Mouse (Mus musculus): Measurements from ENCODE around the gene Tkt. TPM values are rescaled to one million over a fixed set of nuclear protein-coding genes. Genes with fewer than 3 reads are reported as not detected.

The Tkt gene
- total RNA-seq (2014; rRNA removed; ENCODE audit: low replicate concordance) (88.9 and 108 TPM in 2 replicates), polyA plus RNA-seq (2015; fragmentation: Nextera tagmentation; extraction: Ambion mirVana) (36.4 and 37.8 TPM in 2 replicates)

GRCm38 (mm10) chr14:30548131-30548720 lies at the start of gene Tkt:
TSS of gene Tkt (plus strand) at chr14:30548359.
- Histone ChIP-seq H3K9me3 (replicated peaks; ENCODE audit: control insufficient read depth, low read length) (no peaks in the 10 kb centered on the region), H3K4me3 (ENCODE audit: low read depth, low read length) (peak within 1 kb of the TSS; percentile 80), H3K27me3 (ENCODE audit: control insufficient read depth, insufficient read depth, low read length) (no peaks in the 10 kb centered on the region), H3K4me2 (ENCODE audit: low read depth, low read length) (peak within 1 kb of the TSS; percentile 94), H3K27ac (ENCODE audit: low read depth) (peak within 1 kb of the TSS; percentile 97), H3K4me1 (ENCODE audit: control insufficient read depth, insufficient read depth) (peaks cover 42% of the 10 kb centered on the region), H3K36me3 (replicated peaks; ENCODE audit: control insufficient read depth, insufficient read depth, low read length) (no peaks in the 10 kb centered on the region), H3K9ac (replicated peaks; ENCODE audit: low read depth, low read length) (peak within 1 kb of the TSS; percentile 89)
- TF ChIP-seq CTCF (IDR thresholded peaks at IDR 0.05; ENCODE audit: low read depth) (no peak), EP300 (IDR thresholded peaks at IDR 0.05; ENCODE audit: low read depth) (no peak)
- 17% methylated on average over 8 of the region's 8 CpGs for WGBS
- ATAC-seq (ENCODE audit: insufficient read depth, low read depth) = peak; percentile 76
- peak; percentile 80 for DNase-seq (ENCODE audit: low spot score)

- Histone ChIP-seq H3K27ac (ENCODE audit: low read depth) (no peak overlapping the region), H3K4me3 (ENCODE audit: low read depth, low read length) (no peak overlapping the region), H3K9me3 (replicated peaks; ENCODE audit: control insufficient read depth, low read length) (no peaks in the 10 kb centered on the region), H3K4me2 (ENCODE audit: low read depth, low read length) (no peak overlapping the region), H3K9ac (replicated peaks; ENCODE audit: low read depth, low read length) (no peak overlapping the region), H3K36me3 (replicated peaks; ENCODE audit: control insufficient read depth, insufficient read depth, low read length) (peaks cover 59% of the 10 kb centered on the region), H3K4me1 (ENCODE audit: control insufficient read depth, insufficient read depth) (0 out of 2 replicates have a peak, but pooled peaks cover 4% of the 10 kb centered on the region), H3K27me3 (ENCODE audit: control insufficient read depth, insufficient read depth, low read length) (no peaks in the 10 kb centered on the region)
- TF ChIP-seq EP300 (IDR thresholded peaks at IDR 0.05; ENCODE audit: low read depth) (no peak), CTCF (IDR thresholded peaks at IDR 0.05; ENCODE audit: low read depth) (no peak)
- ATAC-seq (ENCODE audit: insufficient read depth, low read depth) (no peak), DNase-seq (ENCODE audit: low spot score) (no peak)
- 84% methylated on average over 5 of the region's 5 CpGs for WGBS
Measured at GRCm38 (mm10) chr14:30504990-30505389, 43.2 kb upstream of the Tkt start.

- H3K27me3 ChIP-seq (ENCODE audit: control insufficient read depth, insufficient read depth, low read length) = no peaks in the 10 kb centered on the region
- DNase-seq (ENCODE audit: low spot score) = no peak
Measured at GRCm38 (mm10) chr14:30510214-30510763, 37.9 kb upstream of the Tkt start.

GRCm38 (mm10) chr14:30512896-30513295 lies 35.3 kb upstream of the Tkt start:
- no peak for DNase-seq (ENCODE audit: low spot score)
- WGBS = 54% methylated on average over 5 of the region's 5 CpGs
- no peak overlapping the region for H3K27ac ChIP-seq (ENCODE audit: low read depth)
- H3K9me3 ChIP-seq (replicated peaks; ENCODE audit: control insufficient read depth, low read length) = no peaks in the 10 kb centered on the region
- no peak overlapping the region for H3K4me3 ChIP-seq (ENCODE audit: low read depth, low read length)
- H3K9ac ChIP-seq (replicated peaks; ENCODE audit: low read depth, low read length) = no peak overlapping the region
- H3K4me1 ChIP-seq (ENCODE audit: control insufficient read depth, insufficient read depth) = no peaks in the 10 kb centered on the region; the same call in none of the 2 replicates
- no peak overlapping the region for H3K4me2 ChIP-seq (ENCODE audit: low read depth, low read length)
- TF ChIP-seq CTCF (IDR thresholded peaks at IDR 0.05; ENCODE audit: low read depth) (no peak), EP300 (IDR thresholded peaks at IDR 0.05; ENCODE audit: low read depth) (no peak)
- no peaks in the 10 kb centered on the region for H3K27me3 ChIP-seq (ENCODE audit: control insufficient read depth, insufficient read depth, low read length)
- no peak for ATAC-seq (ENCODE audit: insufficient read depth, low read depth)
- peaks cover 53% of the 10 kb centered on the region for H3K36me3 ChIP-seq (replicated peaks; ENCODE audit: control insufficient read depth, insufficient read depth, low read length)

More at GRCm38 (mm10) chr14:30510214-30510763, 37.9 kb upstream of the Tkt start:
- no peak for TF ChIP-seq EP300 (IDR thresholded peaks at IDR 0.05; ENCODE audit: low read depth)
- TF ChIP-seq CTCF (IDR thresholded peaks at IDR 0.05; ENCODE audit: low read depth) = no peak
- Histone ChIP-seq H3K4me3 (ENCODE audit: low read depth, low read length) (no peak overlapping the region), H3K36me3 (replicated peaks; ENCODE audit: control insufficient read depth, insufficient read depth, low read length) (peaks cover 68% of the 10 kb centered on the region), H3K27ac (ENCODE audit: low read depth) (no peak overlapping the region), H3K9ac (replicated peaks; ENCODE audit: low read depth, low read length) (no peak overlapping the region), H3K4me1 (ENCODE audit: control insufficient read depth, insufficient read depth) (no peaks in the 10 kb centered on the region; the same call in 1 of the 2 replicates), H3K9me3 (replicated peaks; ENCODE audit: control insufficient read depth, low read length) (no peaks in the 10 kb centered on the region), H3K4me2 (ENCODE audit: low read depth, low read length) (no peak overlapping the region)
- 91% methylated on average over 6 of the region's 6 CpGs for WGBS
- no peak for ATAC-seq (ENCODE audit: insufficient read depth, low read depth)

GRCm38 (mm10) chr14:30515931-30516723 lies 32.0 kb upstream of the Tkt start:
- peak; percentile 64 for ATAC-seq (ENCODE audit: insufficient read depth, low read depth)

More at GRCm38 (mm10) chr14:30515931-30516723, 32.0 kb upstream of the Tkt start:
- peak; percentile 23 for DNase-seq (ENCODE audit: low spot score)
- Histone ChIP-seq H3K27me3 (ENCODE audit: control insufficient read depth, insufficient read depth, low read length) (no peaks in the 10 kb centered on the region), H3K4me1 (ENCODE audit: control insufficient read depth, insufficient read depth) (no peaks in the 10 kb centered on the region; the same call in none of the 2 replicates), H3K4me3 (ENCODE audit: low read depth, low read length) (no peak overlapping the region), H3K36me3 (replicated peaks; ENCODE audit: control insufficient read depth, insufficient read depth, low read length) (peaks cover 60% of the 10 kb centered on the region), H3K27ac (ENCODE audit: low read depth) (no peak overlapping the region), H3K9me3 (replicated peaks; ENCODE audit: control insufficient read depth, low read length) (no peaks in the 10 kb centered on the region), H3K9ac (replicated peaks; ENCODE audit: low read depth, low read length) (no peak overlapping the region), H3K4me2 (ENCODE audit: low read depth, low read length) (no peak overlapping the region)
- 62% methylated on average over 13 of the region's 13 CpGs for WGBS
- TF ChIP-seq EP300 (IDR thresholded peaks at IDR 0.05; ENCODE audit: low read depth) = no peak
- TF ChIP-seq CTCF (IDR thresholded peaks at IDR 0.05; ENCODE audit: low read depth) = peak; percentile 63
